Mouse (Mus musculus): Measurements from ENCODE around the gene Rassf8. TPM values are rescaled to one million over a fixed set of nuclear protein-coding genes. Genes with fewer than 3 reads are reported as not detected.

Rassf8 gene
- polyA plus RNA-seq, 1 experiment: 24.0 TPM

DNA sequence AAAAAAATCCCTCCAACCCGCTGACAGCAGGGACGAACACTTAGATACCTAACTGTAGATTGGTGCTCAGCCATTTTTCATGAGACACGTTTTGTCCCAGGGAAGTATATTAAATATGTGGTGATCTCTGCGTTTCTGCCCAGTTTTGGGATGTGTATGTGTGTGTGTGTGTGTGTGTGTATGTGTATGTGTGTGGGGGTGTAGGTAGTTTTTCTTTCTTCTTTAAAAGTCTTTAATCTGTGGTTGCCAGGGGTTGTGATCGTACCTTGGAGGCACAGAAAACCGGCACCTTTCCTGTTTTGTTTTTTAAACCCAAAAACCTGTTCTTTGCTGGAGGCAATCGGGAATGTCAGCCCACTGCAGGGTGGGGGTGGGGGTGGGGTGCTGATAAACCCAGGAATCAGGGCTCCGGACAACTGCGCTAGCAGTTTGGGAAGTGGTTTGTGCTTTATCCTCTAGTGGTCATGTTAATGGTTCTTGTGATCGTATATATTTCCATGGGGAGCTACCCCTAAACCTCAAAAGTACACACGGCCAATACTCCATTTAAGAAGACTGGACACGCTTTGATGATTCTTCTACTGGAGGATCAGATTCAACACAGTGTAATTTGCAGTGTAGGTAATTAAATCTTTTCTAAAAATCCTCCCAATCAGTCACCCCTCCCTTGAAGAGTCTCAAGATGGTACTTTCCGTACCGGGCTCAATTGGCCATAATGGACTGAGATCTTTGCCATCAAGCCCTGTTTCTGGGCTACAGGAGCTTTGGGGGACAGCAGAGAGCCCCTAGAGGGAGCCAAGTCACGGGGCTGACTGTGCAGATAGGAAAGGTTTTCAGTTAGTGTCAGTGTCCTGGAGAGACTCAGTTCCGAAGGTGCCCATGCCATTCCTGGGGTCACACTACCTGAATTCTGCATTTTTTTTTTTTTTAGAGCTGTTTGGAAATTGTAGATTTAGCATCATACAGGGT lies 1.4 kb downstream of the Rassf8 start:
- no peak for DNase-seq (ENCODE audit: low spot score)

DNA sequence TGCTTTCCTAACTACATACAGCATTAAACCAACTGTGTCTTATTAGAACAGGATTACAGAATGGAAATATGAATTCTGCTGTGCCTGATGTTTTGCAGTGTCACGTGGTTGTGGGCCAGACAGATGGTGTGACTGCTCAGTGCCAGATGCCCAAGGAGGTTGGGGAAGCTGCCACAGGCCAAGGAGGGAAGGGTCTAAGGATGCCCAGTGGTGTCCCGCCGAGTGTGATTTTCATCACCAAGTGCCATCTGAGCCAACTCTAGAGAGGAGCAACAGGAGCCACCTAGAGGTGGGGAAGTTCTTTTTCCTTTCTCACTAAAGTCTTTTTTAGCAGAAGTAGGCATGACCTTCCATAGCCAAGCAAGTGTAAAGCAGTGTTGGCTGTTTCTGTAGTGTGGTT lies 3.8 kb downstream of the Rassf8 start:
- DNase-seq (ENCODE audit: low spot score): no peak

- no peak for DNase-seq (ENCODE audit: low spot score)
Observed at GRCm38 (mm10) chr6:145753296-145753695, 6.7 kb downstream of the Rassf8 start.

DNA sequence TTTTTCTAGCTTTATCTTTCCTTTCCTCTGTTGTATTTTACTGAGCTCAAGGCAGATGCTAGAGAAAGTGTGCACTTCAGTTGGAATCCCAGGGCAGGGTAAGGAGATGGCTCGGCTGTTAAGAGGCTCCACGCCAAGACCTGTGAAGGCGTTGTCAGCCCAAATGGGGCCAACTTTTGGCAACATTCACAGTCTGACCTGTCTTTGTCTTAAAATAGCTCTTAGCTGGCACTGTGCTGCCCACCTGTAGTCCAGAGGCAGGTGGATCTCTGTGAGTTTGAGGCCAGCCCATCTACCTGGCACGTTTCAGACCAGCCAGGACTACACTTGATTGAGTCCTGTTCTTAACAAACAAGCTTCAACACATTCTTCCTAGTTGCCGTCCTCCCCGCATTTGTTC lies 7.9 kb downstream of the Rassf8 start:
- DNase-seq (ENCODE audit: low spot score): no peak

GRCm38 (mm10) chr6:145755942-145756639 lies 9.5 kb downstream of the Rassf8 start:
- no peak for DNase-seq (ENCODE audit: low spot score)

DNA sequence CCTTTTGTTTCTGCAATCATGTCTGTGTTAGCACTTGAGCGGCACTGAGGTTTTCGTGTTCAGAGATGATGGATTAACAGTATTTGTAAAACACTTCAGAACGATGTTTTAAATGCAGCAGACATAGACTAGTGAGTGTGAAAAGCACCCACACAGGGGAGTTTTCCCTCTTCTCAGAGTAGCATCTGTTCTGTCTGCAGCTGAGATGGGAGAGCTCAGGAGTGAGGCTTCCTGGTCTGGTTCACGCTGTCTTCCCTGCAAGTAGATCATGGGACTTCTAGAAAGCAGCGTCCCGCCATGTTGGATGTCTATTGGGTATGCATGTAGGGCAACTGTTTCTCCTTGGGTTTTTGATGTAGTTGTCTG lies 10.1 kb downstream of the Rassf8 start:
- DNase-seq (ENCODE audit: low spot score): no peak

DNA sequence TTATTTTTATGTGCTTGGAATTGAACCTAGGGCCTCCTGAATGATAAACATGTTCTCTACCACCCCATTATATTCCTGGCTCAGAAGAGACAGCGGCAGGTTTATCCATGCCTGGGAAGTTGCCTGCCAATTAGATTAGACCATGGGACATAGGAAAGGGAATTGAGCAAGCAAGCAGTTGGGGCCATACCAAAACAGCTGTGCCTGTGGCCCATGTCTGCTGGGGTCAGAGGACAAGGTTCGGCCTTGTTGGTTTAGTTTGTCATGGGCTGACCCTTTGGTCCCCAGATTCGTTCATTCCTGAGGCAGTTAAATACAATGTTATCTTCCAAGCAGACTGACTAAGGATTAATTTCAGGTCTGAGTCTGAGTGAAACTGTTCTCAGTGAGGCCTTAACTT lies 10.8 kb downstream of the Rassf8 start:
- no peak for DNase-seq (ENCODE audit: low spot score)

DNA sequence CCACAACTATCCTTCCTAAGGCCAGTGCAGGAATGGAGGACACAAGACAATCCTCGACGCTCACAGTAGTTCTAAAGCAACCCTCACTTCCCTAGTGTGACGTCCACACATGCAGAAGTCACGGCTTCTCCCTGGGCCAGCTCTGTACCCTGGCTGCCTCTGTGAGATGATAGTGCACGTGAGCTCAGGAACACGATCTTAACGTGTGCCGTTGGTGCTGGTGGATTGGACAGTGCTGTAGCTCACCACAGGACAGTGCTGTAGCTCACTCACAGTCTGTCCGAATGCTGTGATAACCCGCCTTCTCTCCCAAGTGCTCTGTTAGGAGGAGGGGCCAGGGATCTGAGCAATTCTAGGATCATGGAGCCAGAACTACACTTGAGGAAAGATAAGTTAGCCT lies 12.1 kb downstream of the Rassf8 start:
- DNase-seq (ENCODE audit: low spot score): no peak

- no peak for DNase-seq (ENCODE audit: low spot score)
Observed at GRCm38 (mm10) chr6:145759432-145759831, 12.9 kb downstream of the Rassf8 start.

- DNase-seq (ENCODE audit: low spot score): no peak
Observed at GRCm38 (mm10) chr6:145760246-145761016, 13.9 kb downstream of the Rassf8 start.

DNA sequence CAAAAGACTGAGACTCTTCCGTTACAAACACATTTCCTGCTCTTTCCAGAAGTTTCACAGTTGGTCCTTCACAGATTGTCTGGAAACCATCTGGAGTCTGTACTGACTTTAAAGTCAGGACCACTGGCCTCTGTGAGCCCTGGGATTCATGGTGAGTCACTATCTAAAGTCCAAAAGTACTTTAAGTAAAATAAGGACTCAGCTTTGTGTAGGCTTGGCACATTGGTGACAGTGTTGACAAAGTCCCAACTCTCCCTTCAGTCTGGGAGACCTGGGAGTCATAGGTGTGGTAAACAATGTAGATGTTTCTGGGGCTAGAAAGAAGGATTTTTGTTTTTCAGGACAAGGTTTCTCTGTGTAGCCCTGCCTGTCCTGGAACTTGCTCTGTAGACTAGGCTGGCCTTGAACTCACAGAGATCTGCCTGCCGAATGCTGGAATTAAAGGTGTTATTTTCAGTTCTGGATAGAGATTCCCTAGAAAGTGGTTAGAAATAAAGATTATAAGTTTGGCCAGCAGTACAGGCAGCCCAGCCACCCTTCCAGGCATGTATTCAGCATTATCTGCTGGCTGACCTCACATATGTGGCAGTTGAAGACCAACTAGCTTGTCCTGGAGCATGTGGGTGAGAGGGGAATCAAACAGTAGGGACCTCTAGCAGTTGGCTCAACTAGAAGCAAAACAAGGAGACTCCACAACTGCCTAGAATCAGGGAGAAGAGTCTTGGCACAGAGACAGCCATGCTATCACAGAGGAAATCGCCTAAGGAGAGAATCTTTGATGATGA lies 14.8 kb downstream of the Rassf8 start:
- DNase-seq (ENCODE audit: low spot score): no peak

DNA sequence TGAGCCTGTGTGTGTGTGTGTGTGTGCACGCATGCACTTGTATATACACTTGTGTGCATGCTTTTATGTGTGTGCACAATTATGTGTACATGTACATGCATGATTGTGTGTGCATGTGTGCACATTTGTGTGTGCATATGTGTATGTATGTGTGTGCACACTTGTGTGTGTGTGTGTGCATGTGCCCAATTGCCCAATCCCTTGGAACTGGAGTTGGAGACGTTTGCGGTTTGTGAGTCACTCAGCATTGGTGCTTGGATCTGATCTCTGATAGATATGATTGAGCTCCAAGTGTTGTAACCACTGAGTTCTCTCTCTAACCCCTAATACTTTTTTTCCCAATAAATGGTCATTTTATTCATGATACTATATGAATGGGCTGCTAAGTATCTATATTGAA lies 15.5 kb downstream of the Rassf8 start:
- DNase-seq (ENCODE audit: low spot score): no peak

- no peak for DNase-seq (ENCODE audit: low spot score)
Observed at GRCm38 (mm10) chr6:145763051-145763450, 16.5 kb downstream of the Rassf8 start.

DNA sequence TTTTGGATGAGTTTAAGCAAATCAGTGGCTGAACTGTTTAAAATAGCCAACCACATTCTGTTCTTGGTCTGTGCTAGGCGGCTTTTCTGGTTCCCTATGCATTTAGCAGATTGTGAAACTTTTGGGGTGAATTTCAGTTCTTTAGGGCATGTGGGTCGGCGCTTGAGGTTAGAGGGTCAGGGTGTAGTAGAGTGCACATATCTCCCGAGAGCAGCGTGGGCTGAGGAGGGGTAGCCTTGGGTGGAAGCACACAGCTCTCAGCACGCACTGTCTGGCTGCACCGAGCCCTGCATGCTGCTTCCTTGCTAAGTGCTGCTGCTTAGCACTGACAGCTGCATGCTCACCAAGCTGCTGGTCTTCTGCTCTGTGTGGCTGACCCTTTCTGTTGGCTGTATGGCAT lies 18.5 kb downstream of the Rassf8 start:
- DNase-seq (ENCODE audit: low spot score): no peak

DNA sequence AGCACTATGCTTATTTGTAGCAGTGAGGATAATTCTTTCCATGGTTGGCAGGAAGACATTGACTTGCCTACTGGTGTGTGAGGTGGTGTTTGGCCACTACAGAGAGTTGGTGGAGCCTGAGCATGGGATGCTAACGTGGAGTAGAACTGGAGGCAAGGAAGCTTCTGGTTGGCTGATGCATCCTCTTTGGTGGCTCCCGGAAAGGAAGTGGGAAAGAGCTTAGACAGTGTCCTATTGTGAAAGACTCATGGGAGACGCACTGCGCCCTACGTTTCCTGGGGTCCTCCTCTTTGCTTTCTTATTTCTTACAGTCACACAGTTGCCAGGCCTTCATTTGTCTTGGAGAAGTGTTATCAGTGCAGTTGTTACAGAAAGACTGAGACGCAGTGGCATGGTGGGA lies 20.4 kb downstream of the Rassf8 start:
- no peak for DNase-seq (ENCODE audit: low spot score)

DNA sequence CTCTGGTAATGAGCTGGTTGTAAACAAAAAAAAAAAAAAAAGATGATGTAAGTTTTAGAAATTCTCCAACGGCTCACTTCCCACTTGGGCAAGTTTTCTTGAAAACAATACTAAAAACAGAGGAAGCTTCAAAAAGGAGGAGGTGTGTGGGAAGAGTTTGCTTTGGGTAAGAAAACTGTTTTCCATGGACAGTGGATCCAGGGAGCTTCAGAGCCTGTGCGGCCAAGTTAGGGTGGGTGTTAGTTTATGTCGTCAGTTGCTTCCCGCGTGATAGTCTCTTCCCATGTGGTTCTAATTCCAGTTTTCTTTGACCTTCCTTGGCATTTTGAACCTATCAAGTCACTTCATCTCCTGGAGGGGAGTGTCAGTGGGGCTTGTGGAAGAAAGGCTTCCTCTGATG lies 21.1 kb downstream of the Rassf8 start:
- no peak for DNase-seq (ENCODE audit: low spot score)

DNA sequence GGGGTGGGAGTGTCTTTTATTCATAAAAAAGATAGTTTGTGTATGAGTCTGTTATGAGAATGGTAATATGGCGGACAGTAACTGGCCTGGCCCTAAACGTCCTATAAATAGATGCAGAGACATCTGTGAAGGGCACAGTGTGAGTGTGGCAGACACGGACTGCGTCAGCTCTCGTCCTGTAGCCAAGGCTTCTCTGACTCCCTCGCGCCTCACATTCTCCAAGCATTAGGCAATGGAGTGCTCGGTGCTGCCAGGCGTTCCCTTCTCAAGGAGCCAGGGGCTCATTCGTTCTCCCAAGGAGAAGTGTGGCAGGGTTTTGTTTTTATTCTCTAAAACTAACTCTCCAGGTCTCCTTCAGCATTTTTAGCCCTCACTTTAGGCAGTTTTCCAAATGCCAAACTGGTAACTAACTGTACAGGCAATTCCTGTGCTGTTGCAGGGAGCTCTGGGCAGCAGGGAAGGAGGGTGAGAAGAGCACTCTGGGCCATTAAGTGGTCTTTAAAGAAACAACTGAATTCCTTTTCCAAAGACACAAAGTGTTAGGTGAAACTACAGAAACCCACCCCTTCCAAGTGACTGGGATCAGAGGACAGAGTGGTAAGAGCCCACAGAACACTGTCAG lies 22.2 kb downstream of the Rassf8 start:
- DNase-seq (ENCODE audit: low spot score): no peak

DNA sequence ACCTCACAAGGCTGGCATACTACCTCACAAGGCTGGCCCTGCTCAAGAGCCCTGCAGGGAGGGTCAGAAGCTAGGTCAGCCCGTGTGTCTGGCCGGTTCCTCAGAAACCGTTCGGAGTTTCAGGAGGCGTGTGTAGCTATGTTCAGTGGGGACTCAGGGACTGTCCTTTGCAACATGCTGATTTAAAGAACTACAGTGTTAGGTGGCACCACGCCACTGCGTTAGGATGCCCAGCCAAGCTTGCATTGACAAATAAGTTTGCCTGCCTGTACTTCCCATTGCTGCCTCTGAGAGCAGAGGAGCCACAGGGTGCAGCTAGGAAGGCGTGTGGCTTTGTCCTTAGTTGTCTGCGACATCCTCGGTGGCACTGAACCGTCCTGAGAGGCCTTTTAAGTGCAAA lies 23.3 kb downstream of the Rassf8 start:
- no peak for DNase-seq (ENCODE audit: low spot score)

GRCm38 (mm10) chr6:145770272-145771000 lies 23.9 kb downstream of the Rassf8 start:
- no peak for DNase-seq (ENCODE audit: low spot score)

- DNase-seq (ENCODE audit: low spot score): no peak
Observed at GRCm38 (mm10) chr6:145774436-145774835, 27.9 kb downstream of the Rassf8 start.

Measured in urinary bladder, adult 2 months (tissue).